ENCODE assay signal across 8 mouse cellular contexts in the genomic region with DNA sequence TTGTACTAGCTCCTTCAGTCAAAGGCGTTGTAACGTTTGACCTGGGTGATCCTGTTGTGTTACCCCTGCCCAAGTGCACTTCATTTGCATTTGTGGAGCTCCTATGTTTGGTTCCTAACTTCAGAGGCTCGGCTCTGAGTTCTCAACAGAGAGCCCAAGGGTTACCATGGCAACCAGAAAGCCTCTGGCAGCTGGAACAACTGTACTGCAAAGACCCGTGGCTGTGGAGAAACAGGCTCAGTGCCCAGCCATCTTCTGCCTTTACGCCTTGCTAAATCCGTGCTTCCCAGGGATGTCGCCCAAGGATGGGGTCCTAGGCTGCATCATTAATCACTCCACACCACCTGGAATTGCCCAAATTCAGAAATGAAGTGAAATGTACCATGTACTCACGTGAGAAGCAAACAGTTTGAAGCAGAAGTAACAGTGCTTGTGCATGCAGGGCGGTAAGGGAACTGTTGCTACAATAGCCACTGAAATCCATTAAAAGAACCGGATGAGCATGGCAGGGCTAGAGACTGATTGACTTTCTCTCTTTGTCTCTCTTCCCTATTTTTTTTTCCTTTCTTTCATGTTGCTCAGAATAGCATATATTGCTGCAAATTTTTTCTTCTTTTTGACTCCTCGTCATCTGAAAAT. TPM values are rescaled to one million over a fixed set of nuclear protein-coding genes. Genes with fewer than 3 reads are reported as not detected.
DNase-seq lines count a peak whose midpoint lies in the region; ATAC-seq and TF ChIP-seq lines count a peak whose summit lies in the region.

No protein-coding gene starts in this region.

- 4% methylated on average over 11 of the region's 11 CpGs for WGBS in forebrain, embryonic 15.5 days
- 28% methylated on average over 11 of the region's 11 CpGs for WGBS in thymus, adult 2 months

- H3K4me2 ChIP-seq in forebrain, embryonic 15.5 days (replicated peaks): peak overlapping the region; percentile 77

- TF ChIP-seq POLR2A in thymus, adult 2 months (IDR thresholded peaks at IDR 0.05; ENCODE audit: control insufficient read depth, extremely low read depth, insufficient read depth, low read length, poor library complexity): no peak

- peak overlapping the region; percentile 47 for H3K9ac ChIP-seq in forebrain, embryonic 15.5 days (replicated peaks)

- H3K9me3 ChIP-seq in forebrain, embryonic 15.5 days: no peaks in the 10 kb centered on the region

- no peaks in the 10 kb centered on the region for H3K27me3 ChIP-seq in forebrain, embryonic 15.5 days
- no peaks in the 10 kb centered on the region for H3K27me3 ChIP-seq in thymus, adult 2 months (ENCODE audit: control insufficient read depth, insufficient read depth, low read length)

- TF ChIP-seq CTCF in thymus, adult 2 months (IDR thresholded peaks at IDR 0.05; ENCODE audit: borderline replicate concordance, control insufficient read depth, extremely low read depth, insufficient read depth, low read length, poor library complexity): no peak

- no peak for ATAC-seq in cerebellum, adult (ENCODE audit: insufficient number of reproducible peaks, low FRiP score, low TSS enrichment)
- peak; percentile 92 for ATAC-seq in forebrain, embryonic 15.5 days (replicated peaks)
- ATAC-seq in monocyte, adult 5-6 weeks (replicated peaks; ENCODE audit: insufficient number of reproducible peaks, low FRiP score, low TSS enrichment, poor library complexity, severe bottlenecking): no peak

- no peaks in the 10 kb centered on the region for H3K36me3 ChIP-seq in forebrain, embryonic 15.5 days
- H3K36me3 ChIP-seq in thymus, adult 2 months (ENCODE audit: control insufficient read depth, insufficient read depth, low read length): no peaks in the 10 kb centered on the region

- peak; percentile 46 to 57 for DNase-seq in cerebellum, postnatal 14 days
- peak; percentile 20 to 77 for DNase-seq in adrenal gland, adult (ENCODE audit: inconsistent age in 2 of 2, low spot score in 1 of 2)
- DNase-seq in layer of hippocampus, postnatal 10 days (ENCODE audit: low spot score in 2 of 2): peak; percentile 60 to 66
- DNase-seq in neural tube, embryonic 10.5 days (ENCODE audit: extremely low spot score, low spot score): peak; percentile 74
- DNase-seq in thymus, adult 2 months: no peak

- peak overlapping the region; percentile 50 for H3K4me3 ChIP-seq in forebrain, embryonic 15.5 days
- no peak overlapping the region for H3K4me3 ChIP-seq in thymus, adult 2 months (ENCODE audit: control insufficient read depth, insufficient read depth, low read length)

- peak overlapping the region; percentile 66 for H3K27ac ChIP-seq in forebrain, embryonic 15.5 days (replicated peaks)
- no peak overlapping the region for H3K27ac ChIP-seq in thymus, adult 2 months (ENCODE audit: control insufficient read depth, insufficient read depth, low read length)

- peaks cover 12% of the 10 kb centered on the region; the same call in 1 of the 2 replicates for H3K4me1 ChIP-seq in forebrain, embryonic 15.5 days
- no peaks in the 10 kb centered on the region for H3K4me1 ChIP-seq in thymus, adult 2 months (replicated peaks; ENCODE audit: control insufficient read depth, insufficient read depth, low read length)

RNA-seq across cellular contexts. Expression of a gene that starts 0.8 kb away (rescaled TPM):
- polyA plus RNA-seq in forebrain, embryonic 15.5 days (2015; fragmentation: Nextera tagmentation; extraction: Ambion mirVana): 6.9 and 9.0 TPM in 2 replicates
- total RNA-seq in layer of hippocampus, postnatal 10 days (2021): 10 to 100 TPM; 20.1 to 20.3 TPM
- not detected in 3 replicates for total RNA-seq in monocyte, adult 5-6 weeks (2017)
- not detected in 2 replicates for polyA plus RNA-seq in thymus, adult 2 months (2012; rRNA removed)

Comparison
In these comparisons a context has a peak if more than half of its experiments do, and no peak if none do; other contexts are left out.
1. RNA of a gene that starts 0.8 kb away (total RNA-seq): 20.1 to 20.3 TPM in layer of hippocampus, postnatal 10 days; not detected in monocyte, adult 5-6 weeks; every median in the first group is over 10 times any median in the second.